Mouse (Mus musculus) liver, embryonic 16.5 days (tissue): ENCODE results near the gene Olfr1101. TPM values are rescaled to one million over a fixed set of nuclear protein-coding genes. Genes with fewer than 3 reads are reported as not detected.

Experiments used
- ATAC-seq: fragments of 200-750 bp; cut with Nextera tagmentation; 2 replicates; pipeline ENCODE4 v1.8.0; 2017; ENCODE audit warnings: low read depth, mild to moderate bottlenecking, moderate number of reproducible peaks, moderate library complexity
- H3K27ac ChIP-seq: fragments of 300-500 bp; sonication (generic); 2 replicates; pipeline ENCODE4 v1.5.1; 2014; ENCODE audit warnings: mild to moderate bottlenecking, low read length
- H3K27me3 ChIP-seq: fragments of 300-500 bp; sonication (generic); 2 replicates; pipeline ENCODE4 v1.6.1; 2014; ENCODE audit warnings: low read depth, low read length, mixed read lengths; ENCODE audit not compliant: control insufficient read depth, insufficient read depth
- H3K36me3 ChIP-seq: fragments of 300-500 bp; sonication (generic); 2 replicates; pipeline ENCODE4 v1.6.1; 2014; ENCODE audit warnings: mild to moderate bottlenecking; ENCODE audit not compliant: control insufficient read depth, insufficient read depth
- H3K4me1 ChIP-seq: fragments of 300-500 bp; sonication (generic); 2 replicates; pipeline ENCODE4 v1.6.1; 2014; ENCODE audit warnings: low read depth, low read length, mixed read lengths; ENCODE audit not compliant: control insufficient read depth
- H3K4me2 ChIP-seq: fragments of 300-500 bp; sonication (generic); 2 replicates; pipeline ENCODE4 v1.6.1; 2014; ENCODE audit warnings: low read depth, low read length, mixed read lengths
- H3K4me3 ChIP-seq: fragments of 300-500 bp; sonication (generic); 2 replicates; pipeline ENCODE4 v1.5.1; 2014; ENCODE audit warnings: low read depth, mild to moderate bottlenecking, low read length
- H3K9ac ChIP-seq: fragments of 300-500 bp; sonication (generic); 2 replicates; pipeline ENCODE4 v1.6.1; 2014; ENCODE audit warnings: low read depth, low read length
- H3K9me3 ChIP-seq: fragments of 300-500 bp; sonication (generic); replicated peaks from 2 replicates; pipeline ENCODE4 v1.6.1; 2016; ENCODE audit warnings: low read length; ENCODE audit not compliant: control insufficient read depth
- WGBS: fragments of 180-500 bp; shearing (Covaris S2); extraction: QIAGEN DNeasy Blood & Tissue Kit; methylation state at CpG from one replicate; pipeline ENCODE4 v1.1.7; 2014; ENCODE audit not compliant: insufficient replicate concordance; 5-methylcytosine and 5-hydroxymethylcytosine counted together
- polyA plus RNA-seq: library from polyadenylated mRNA; unstranded; fragments of >200 nt; fragmentation: Nextera tagmentation; extraction: Ambion mirVana; gene quantifications from 2 replicates; pipeline ENCODE4 v1.2.1, GENCODE M21; 2015

Olfr1101 gene
- not detected in 2 replicates for polyA plus RNA-seq

- H3K27ac ChIP-seq: no peak within 1 kb of the TSS
- H3K27me3 ChIP-seq: no peaks in the 10 kb centered on the region
- WGBS: 52% methylated on average over 3 of the region's 3 CpGs
- H3K4me3 ChIP-seq: no peak within 1 kb of the TSS
- no peak within 1 kb of the TSS for H3K4me2 ChIP-seq
- no peak within 1 kb of the TSS for H3K9ac ChIP-seq
- no peaks in the 10 kb centered on the region for H3K9me3 ChIP-seq
- no peak for ATAC-seq
- no peaks in the 10 kb centered on the region for H3K36me3 ChIP-seq
- no peaks in the 10 kb centered on the region for H3K4me1 ChIP-seq
Observed at GRCm38 (mm10) chr2:86991121-86991520, at the start of gene Olfr1101. Gene Olfr1101, minus strand, starts transcription at chr2:86991221.

GRCm38 (mm10) chr2:87036431-87036830 is 45.4 kb upstream of the Olfr1101 start, which contains the start of gene Olfr1105:
Gene Olfr1105, minus strand, starts transcription at chr2:87036531.
- Histone ChIP-seq H3K27ac (no peak within 1 kb of the TSS), H3K4me1 (no peaks in the 10 kb centered on the region), H3K9ac (no peak within 1 kb of the TSS), H3K9me3 (no peaks in the 10 kb centered on the region), H3K27me3 (no peaks in the 10 kb centered on the region), H3K4me3 (no peak within 1 kb of the TSS), H3K36me3 (no peaks in the 10 kb centered on the region), H3K4me2 (no peak within 1 kb of the TSS)
- ATAC-seq: no peak

- Histone ChIP-seq H3K36me3 (no peaks in the 10 kb centered on the region), H3K27ac (no peak within 1 kb of the TSS), H3K9ac (no peak within 1 kb of the TSS), H3K9me3 (no peaks in the 10 kb centered on the region), H3K4me2 (no peak within 1 kb of the TSS), H3K4me1 (no peaks in the 10 kb centered on the region), H3K4me3 (no peak within 1 kb of the TSS), H3K27me3 (no peaks in the 10 kb centered on the region)
- 47% methylated on average over 1 of the region's 1 CpGs for WGBS
- ATAC-seq: no peak
Observed at GRCm38 (mm10) chr2:87026980-87027379, 36.0 kb upstream of the Olfr1101 start, which contains the start of gene Olfr1104. Gene Olfr1104, minus strand, starts transcription at chr2:87027080.

GRCm38 (mm10) chr2:86998098-86998497 is 7.1 kb upstream of the Olfr1101 start, which contains the start of gene Olfr1102:
Gene Olfr1102, plus strand, starts transcription at chr2:86998398.
- Histone ChIP-seq H3K36me3 (no peaks in the 10 kb centered on the region), H3K9me3 (no peaks in the 10 kb centered on the region), H3K4me2 (no peak within 1 kb of the TSS), H3K4me3 (no peak within 1 kb of the TSS), H3K27me3 (no peaks in the 10 kb centered on the region), H3K27ac (no peak within 1 kb of the TSS), H3K4me1 (no peaks in the 10 kb centered on the region), H3K9ac (no peak within 1 kb of the TSS)
- no peak for ATAC-seq

GRCm38 (mm10) chr2:86979854-86980253 is 11.2 kb downstream of the Olfr1101 start, which contains the start of gene Olfr1100:
Gene Olfr1100, minus strand, starts transcription at chr2:86979954.
- H3K4me2 ChIP-seq: no peak within 1 kb of the TSS
- H3K27me3 ChIP-seq: no peaks in the 10 kb centered on the region
- no peak for ATAC-seq
- H3K9ac ChIP-seq: no peak within 1 kb of the TSS
- no peak within 1 kb of the TSS for H3K27ac ChIP-seq
- WGBS: 60% methylated on average over 3 of the region's 3 CpGs
- H3K4me3 ChIP-seq: no peak within 1 kb of the TSS
- no peaks in the 10 kb centered on the region for H3K4me1 ChIP-seq
- no peaks in the 10 kb centered on the region for H3K9me3 ChIP-seq
- no peaks in the 10 kb centered on the region for H3K36me3 ChIP-seq

GRCm38 (mm10) chr2:86960593-86960992 is 30.4 kb downstream of the Olfr1101 start, which contains the start of gene Olfr1099:
Gene Olfr1099, minus strand, starts transcription at chr2:86960693.
- H3K4me3 ChIP-seq: no peak within 1 kb of the TSS
- 51% methylated on average over 1 of the region's 1 CpGs for WGBS
- no peak for ATAC-seq

More at GRCm38 (mm10) chr2:86960593-86960992, 30.4 kb downstream of the Olfr1101 start, which contains the start of gene Olfr1099:
- Histone ChIP-seq H3K9me3 (no peaks in the 10 kb centered on the region), H3K4me2 (no peak within 1 kb of the TSS), H3K4me1 (no peaks in the 10 kb centered on the region), H3K9ac (no peak within 1 kb of the TSS), H3K27me3 (no peaks in the 10 kb centered on the region), H3K27ac (no peak within 1 kb of the TSS), H3K36me3 (no peaks in the 10 kb centered on the region)

Other genes with a start within 250 kb of the Olfr1101 start
- not detected in 2 replicates for gene Olfr1090, start 232.2 kb downstream of the Olfr1101 start, polyA plus RNA-seq
- not detected in 2 replicates for gene Olfr1093, start 208.7 kb downstream of the Olfr1101 start, polyA plus RNA-seq
- not detected in 2 replicates for gene Olfr141, start 181.2 kb downstream of the Olfr1101 start, polyA plus RNA-seq
- gene Olfr1094, start 166.6 kb downstream of the Olfr1101 start, polyA plus RNA-seq: not detected in 2 replicates
- gene Olfr1095, start 139.5 kb downstream of the Olfr1101 start, polyA plus RNA-seq: not detected in 2 replicates
- not detected in 2 replicates for gene Gm13723, start 116.4 kb downstream of the Olfr1101 start, polyA plus RNA-seq
- gene Olfr1097, start 99.0 kb downstream of the Olfr1101 start, polyA plus RNA-seq: not detected in 2 replicates
- gene Olfr1098, start 66.7 kb downstream of the Olfr1101 start, polyA plus RNA-seq: not detected in 2 replicates
- not detected in 2 replicates for gene Olfr1099, start 30.5 kb downstream of the Olfr1101 start, polyA plus RNA-seq
- gene Olfr1100, start 11.3 kb downstream of the Olfr1101 start, polyA plus RNA-seq: not detected in 2 replicates
- gene Olfr1102, start 7.2 kb upstream of the Olfr1101 start, polyA plus RNA-seq: not detected in 2 replicates
- not detected in 2 replicates for gene Olfr1104, start 35.9 kb upstream of the Olfr1101 start, polyA plus RNA-seq
- gene Olfr1105, start 45.3 kb upstream of the Olfr1101 start, polyA plus RNA-seq: not detected in 2 replicates
- not detected in 2 replicates for gene Olfr1106, start 61.1 kb upstream of the Olfr1101 start, polyA plus RNA-seq
- gene Olfr1107, start 84.6 kb upstream of the Olfr1101 start, polyA plus RNA-seq: not detected in 2 replicates
- gene Olfr1109, start 104.8 kb upstream of the Olfr1101 start, polyA plus RNA-seq: not detected in 2 replicates
- gene Olfr259, start 123.3 kb upstream of the Olfr1101 start, polyA plus RNA-seq: not detected in 2 replicates
- not detected in 2 replicates for gene Olfr1110, start 149.1 kb upstream of the Olfr1101 start, polyA plus RNA-seq
- gene Olfr1111, start 161.4 kb upstream of the Olfr1101 start, polyA plus RNA-seq: not detected in 2 replicates
- not detected in 2 replicates for gene Olfr1112, start 196.6 kb upstream of the Olfr1101 start, polyA plus RNA-seq
- not detected in 2 replicates for gene Olfr1113, start 217.7 kb upstream of the Olfr1101 start, polyA plus RNA-seq